Mouse (Mus musculus) midbrain, embryonic 12.5 days (tissue): ENCODE measurements at regions not wholly inside any gene's neighbourhood (a gene's known extent, or its start where the extent isn't known, plus 50 kb on each side); places are given as distances from the start of the nearest gene placed in this dataset.

Experiments used
- ATAC-seq: fragments of 200-750 bp; cut with Nextera tagmentation; 2 replicates; pipeline ENCODE4 v1.8.0; 2017; ENCODE audit warnings: low read depth, moderate TSS enrichment, moderate library complexity; ENCODE audit not compliant: low FRiP score
- H3K27ac ChIP-seq: fragments of 300-500 bp; sonication (generic); replicated peaks from 2 replicates; pipeline ENCODE4 v1.5.1; 2016; ENCODE audit warnings: mild to moderate bottlenecking
- H3K27me3 ChIP-seq: fragments of 300-500 bp; sonication (generic); 2 replicates; pipeline ENCODE4 v1.6.1; 2016; ENCODE audit warnings: mild to moderate bottlenecking
- H3K36me3 ChIP-seq: fragments of 300-500 bp; sonication (generic); 2 replicates; pipeline ENCODE4 v1.6.1; 2016
- H3K4me1 ChIP-seq: fragments of 300-500 bp; sonication (generic); 2 replicates; pipeline ENCODE4 v1.6.1; 2016
- H3K4me2 ChIP-seq: fragments of 300-500 bp; sonication (generic); replicated peaks from 2 replicates; pipeline ENCODE4 v1.6.1; 2016; ENCODE audit warnings: mild to moderate bottlenecking, moderate library complexity
- H3K4me3 ChIP-seq: fragments of 300-500 bp; sonication (generic); 2 replicates; pipeline ENCODE4 v1.5.1; 2016; ENCODE audit warnings: mild to moderate bottlenecking
- H3K9ac ChIP-seq: fragments of 300-500 bp; sonication (generic); replicated peaks from 2 replicates; pipeline ENCODE4 v1.6.1; 2016; ENCODE audit warnings: mild to moderate bottlenecking, moderate library complexity
- H3K9me3 ChIP-seq: fragments of 300-500 bp; sonication (generic); 2 replicates; pipeline ENCODE4 v1.6.1; 2016; ENCODE audit warnings: mild to moderate bottlenecking
- WGBS: fragments of 180-500 bp; shearing (Covaris S2); methylation state at CpG from one replicate; pipeline ENCODE4 v1.1.7; 2016; 5-methylcytosine and 5-hydroxymethylcytosine counted together

- no peak overlapping the region for H3K27ac ChIP-seq
- no peak overlapping the region for H3K4me2 ChIP-seq
- H3K36me3 ChIP-seq: no peaks in the 10 kb centered on the region
- no peaks in the 10 kb centered on the region for H3K4me1 ChIP-seq
- H3K4me3 ChIP-seq: no peak overlapping the region
- 85% methylated on average over 6 of the region's 6 CpGs for WGBS
- H3K27me3 ChIP-seq: peaks cover 25% of the 10 kb centered on the region
- no peaks in the 10 kb centered on the region for H3K9me3 ChIP-seq
- H3K9ac ChIP-seq: no peak overlapping the region
- ATAC-seq: no peak
Measured at GRCm38 (mm10) chrX:166951011-166951410, 258.1 kb downstream of the Tmsb4x start.

GRCm38 (mm10) chrX:166945915-166946314, 263.2 kb downstream of the Tmsb4x start:
- Histone ChIP-seq H3K36me3 (no peaks in the 10 kb centered on the region), H3K27me3 (peaks cover 20% of the 10 kb centered on the region), H3K4me3 (no peak overlapping the region), H3K9ac (no peak overlapping the region), H3K9me3 (no peaks in the 10 kb centered on the region), H3K4me2 (no peak overlapping the region), H3K4me1 (no peaks in the 10 kb centered on the region), H3K27ac (no peak overlapping the region)
- WGBS: 79% methylated on average over 1 of the region's 1 CpGs
- no peak for ATAC-seq

GRCm38 (mm10) chrX:166945476-166945875, 263.6 kb downstream of the Tmsb4x start:
- Histone ChIP-seq H3K27ac (no peak overlapping the region), H3K27me3 (peaks cover 19% of the 10 kb centered on the region), H3K4me1 (no peaks in the 10 kb centered on the region), H3K4me2 (no peak overlapping the region), H3K9ac (no peak overlapping the region), H3K9me3 (no peaks in the 10 kb centered on the region), H3K36me3 (no peaks in the 10 kb centered on the region), H3K4me3 (no peak overlapping the region)
- WGBS: 75% methylated on average over 1 of the region's 1 CpGs
- no peak for ATAC-seq

GRCm38 (mm10) chrX:166933766-166934165, 275.3 kb downstream of the Tmsb4x start:
- ATAC-seq: no peak
- Histone ChIP-seq H3K36me3 (no peaks in the 10 kb centered on the region), H3K4me2 (no peak overlapping the region), H3K4me1 (0 out of 2 replicates have a peak, but pooled peaks cover 5% of the 10 kb centered on the region), H3K27ac (no peak overlapping the region), H3K9ac (no peak overlapping the region), H3K27me3 (peaks cover 42% of the 10 kb centered on the region), H3K9me3 (no peaks in the 10 kb centered on the region), H3K4me3 (no peak overlapping the region)
- 75% methylated on average over 2 of the region's 2 CpGs for WGBS

GRCm38 (mm10) chrX:166932472-166932871, 276.6 kb downstream of the Tmsb4x start:
- Histone ChIP-seq H3K9me3 (no peaks in the 10 kb centered on the region), H3K4me2 (no peak overlapping the region), H3K36me3 (no peaks in the 10 kb centered on the region), H3K27me3 (peaks cover 35% of the 10 kb centered on the region), H3K27ac (no peak overlapping the region), H3K9ac (no peak overlapping the region), H3K4me1 (0 out of 2 replicates have a peak, but pooled peaks cover 5% of the 10 kb centered on the region), H3K4me3 (no peak overlapping the region)
- ATAC-seq: no peak

GRCm38 (mm10) chrX:166931048-166931447, 278.1 kb downstream of the Tmsb4x start:
- Histone ChIP-seq H3K4me2 (no peak overlapping the region), H3K27ac (no peak overlapping the region), H3K4me1 (0 out of 2 replicates have a peak, but pooled peaks cover 5% of the 10 kb centered on the region), H3K27me3 (peaks cover 36% of the 10 kb centered on the region), H3K9me3 (no peaks in the 10 kb centered on the region), H3K36me3 (no peaks in the 10 kb centered on the region), H3K9ac (no peak overlapping the region), H3K4me3 (no peak overlapping the region)
- no peak for ATAC-seq
- 63% methylated on average over 4 of the region's 4 CpGs for WGBS

- Histone ChIP-seq H3K4me2 (no peak overlapping the region), H3K27me3 (peaks cover 40% of the 10 kb centered on the region), H3K36me3 (no peaks in the 10 kb centered on the region), H3K4me3 (no peak overlapping the region), H3K9ac (no peak overlapping the region), H3K4me1 (0 out of 2 replicates have a peak, but pooled peaks cover 5% of the 10 kb centered on the region), H3K27ac (peak overlapping the region; percentile 52; the same call in 1 of the 2 replicates), H3K9me3 (no peaks in the 10 kb centered on the region)
- ATAC-seq: peak; percentile 82
- 24% methylated on average over 6 of the region's 6 CpGs for WGBS
Measured at GRCm38 (mm10) chrX:166929716-166930420, 279.2 kb downstream of the Tmsb4x start.

- Histone ChIP-seq H3K27me3 (peaks cover 33% of the 10 kb centered on the region), H3K9me3 (no peaks in the 10 kb centered on the region), H3K36me3 (no peaks in the 10 kb centered on the region), H3K9ac (no peak overlapping the region), H3K4me2 (no peak overlapping the region), H3K27ac (no peak overlapping the region), H3K4me1 (no peaks in the 10 kb centered on the region), H3K4me3 (no peak overlapping the region)
- no peak for ATAC-seq
- WGBS: 60% methylated on average over 2 of the region's 2 CpGs
Measured at GRCm38 (mm10) chrX:166915356-166915953, 293.7 kb downstream of the Tmsb4x start.

- Histone ChIP-seq H3K27me3 (peaks cover 17% of the 10 kb centered on the region), H3K27ac (no peak overlapping the region), H3K36me3 (no peaks in the 10 kb centered on the region), H3K9ac (no peak overlapping the region), H3K4me1 (no peaks in the 10 kb centered on the region), H3K9me3 (no peaks in the 10 kb centered on the region), H3K4me3 (no peak overlapping the region), H3K4me2 (no peak overlapping the region)
- ATAC-seq: no peak
- 78% methylated on average over 6 of the region's 6 CpGs for WGBS
Measured at GRCm38 (mm10) chrX:166906602-166907001, 302.5 kb downstream of the Tmsb4x start.

- 80% methylated on average over 6 of the region's 6 CpGs for WGBS
- no peak overlapping the region for H3K27ac ChIP-seq
Measured at GRCm38 (mm10) chrX:166900761-166901160, 308.4 kb downstream of the Tmsb4x start.

GRCm38 (mm10) chrX:166895199-166895598, 309.7 kb upstream of the Egfl6 start:
- 84% methylated on average over 2 of the region's 2 CpGs for WGBS
- no peaks in the 10 kb centered on the region for H3K4me1 ChIP-seq
- ATAC-seq: no peak
- H3K36me3 ChIP-seq: no peaks in the 10 kb centered on the region
- H3K4me2 ChIP-seq: no peak overlapping the region
- no peak overlapping the region for H3K4me3 ChIP-seq
- H3K27ac ChIP-seq: no peak overlapping the region
- no peaks in the 10 kb centered on the region for H3K9me3 ChIP-seq
- H3K27me3 ChIP-seq: peaks cover 41% of the 10 kb centered on the region
- no peak overlapping the region for H3K9ac ChIP-seq

More at GRCm38 (mm10) chrX:166900761-166901160, 308.4 kb downstream of the Tmsb4x start:
- Histone ChIP-seq H3K36me3 (no peaks in the 10 kb centered on the region), H3K9me3 (no peaks in the 10 kb centered on the region), H3K4me1 (no peaks in the 10 kb centered on the region), H3K4me2 (no peak overlapping the region), H3K4me3 (no peak overlapping the region), H3K9ac (no peak overlapping the region), H3K27me3 (peaks cover 39% of the 10 kb centered on the region)
- no peak for ATAC-seq

GRCm38 (mm10) chrX:166886417-166886816, 300.9 kb upstream of the Egfl6 start:
- Histone ChIP-seq H3K36me3 (no peaks in the 10 kb centered on the region), H3K4me3 (no peak overlapping the region), H3K9ac (no peak overlapping the region), H3K27ac (no peak overlapping the region), H3K4me1 (no peaks in the 10 kb centered on the region), H3K9me3 (no peaks in the 10 kb centered on the region), H3K4me2 (no peak overlapping the region), H3K27me3 (peaks cover 16% of the 10 kb centered on the region)
- no peak for ATAC-seq
